Mouse (Mus musculus) limb, embryonic 12.5 days (tissue): ENCODE data around the gene Ganab. TPM values are rescaled to one million over a fixed set of nuclear protein-coding genes. Genes with fewer than 3 reads are reported as not detected.

Source experiments
- ATAC-seq: fragments of 200-750 bp; cut with Nextera tagmentation; 2 replicates; pipeline ENCODE4 v1.8.0; 2017; ENCODE audit warnings: low read depth, moderate TSS enrichment; ENCODE audit not compliant: insufficient number of reproducible peaks, insufficient read depth, low FRiP score, low TSS enrichment
- H3K27ac ChIP-seq: fragments of 300-500 bp; sonication (generic); 2 replicates; pipeline ENCODE4 v1.5.1; 2016; ENCODE audit warnings: mild to moderate bottlenecking, moderate library complexity
- H3K27me3 ChIP-seq: fragments of 300-500 bp; sonication (generic); 2 replicates; pipeline ENCODE4 v1.6.1; 2016; ENCODE audit warnings: mild to moderate bottlenecking, moderate library complexity
- H3K36me3 ChIP-seq: fragments of 300-500 bp; sonication (generic); 2 replicates; pipeline ENCODE4 v1.6.1; 2016; ENCODE audit warnings: mild to moderate bottlenecking, moderate library complexity
- H3K4me1 ChIP-seq: fragments of 300-500 bp; sonication (generic); replicated peaks from 2 replicates; pipeline ENCODE4 v1.6.1; 2016
- H3K4me2 ChIP-seq: fragments of 300-500 bp; sonication (generic); 2 replicates; pipeline ENCODE4 v1.6.1; 2016; ENCODE audit warnings: mild to moderate bottlenecking, moderate library complexity
- H3K4me3 ChIP-seq: fragments of 300-500 bp; sonication (generic); replicated peaks from 2 replicates; pipeline ENCODE4 v1.5.1; 2016; ENCODE audit warnings: mild to moderate bottlenecking
- H3K9ac ChIP-seq: fragments of 300-500 bp; sonication (generic); replicated peaks from 2 replicates; pipeline ENCODE4 v1.6.1; 2016; ENCODE audit warnings: mild to moderate bottlenecking, moderate library complexity
- H3K9me3 ChIP-seq: fragments of 300-500 bp; sonication (generic); 2 replicates; pipeline ENCODE4 v1.6.1; 2016; ENCODE audit warnings: mild to moderate bottlenecking, moderate library complexity
- WGBS: fragments of 180-500 bp; shearing (Covaris S2); methylation state at CpG from one replicate; pipeline ENCODE4 v1.1.7; 2016; 5-methylcytosine and 5-hydroxymethylcytosine counted together
- polyA plus RNA-seq: library from polyadenylated mRNA; unstranded; fragments of >200 nt; fragmentation: Nextera tagmentation; extraction: Ambion mirVana; gene quantifications from 2 replicates; pipeline ENCODE4 v1.2.1, GENCODE M21; 2016

Ganab gene
- polyA plus RNA-seq, 1 experiment from 2014 or later: 116 TPM

DNA sequence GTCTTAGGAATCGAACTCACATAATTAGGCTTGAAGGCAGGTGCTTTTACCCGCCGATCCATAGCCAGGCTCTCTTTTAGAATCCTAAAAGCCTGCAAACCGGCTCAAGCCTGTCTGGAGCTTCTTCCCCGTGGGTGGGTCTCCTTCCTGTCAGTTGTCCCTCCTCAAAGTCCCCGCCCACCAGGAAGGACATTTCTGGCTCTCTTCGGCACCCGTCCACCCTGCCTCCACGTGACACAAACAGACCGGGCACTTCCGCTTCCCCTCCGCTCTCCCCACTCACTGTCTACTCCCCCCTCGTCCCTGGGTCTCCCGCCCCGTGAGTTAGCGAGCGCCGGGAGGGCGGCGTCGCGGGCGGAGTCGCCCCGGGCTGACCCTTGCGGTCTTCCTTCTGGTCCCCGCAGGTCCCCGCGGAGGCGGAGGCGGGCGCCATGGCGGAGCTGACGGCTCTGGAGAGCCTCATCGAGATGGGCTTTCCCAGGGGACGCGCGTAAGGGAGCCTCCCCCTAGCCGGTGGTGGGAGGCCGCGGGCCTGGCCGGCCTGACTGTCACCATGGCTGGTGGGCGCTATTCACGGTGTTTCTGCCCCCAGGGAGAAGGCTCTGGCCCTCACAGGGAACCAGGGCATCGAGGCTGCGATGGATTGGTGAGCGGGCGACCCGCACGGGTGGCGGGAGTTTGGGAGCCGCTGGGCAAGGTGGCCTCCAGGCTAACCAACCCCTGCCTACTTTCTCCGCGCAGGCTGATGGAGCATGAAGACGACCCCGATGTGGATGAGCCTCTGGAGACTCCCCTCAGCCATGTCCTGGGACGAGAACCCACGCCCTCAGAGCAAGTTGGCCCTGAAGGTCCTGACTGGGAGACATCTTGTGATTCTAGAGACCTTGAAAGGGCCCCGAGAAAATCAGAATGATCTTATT, 26.3 kb upstream of the Ganab start, which contains the start of gene Ubxn1:
Gene Ubxn1, plus strand, starts transcription at position 230 of the 920 bp plus-strand sequence.
- Histone ChIP-seq H3K4me3 (peak within 1 kb of the TSS; percentile 98), H3K27ac (peak within 1 kb of the TSS; percentile 72), H3K4me2 (peak within 1 kb of the TSS; percentile 91), H3K9me3 (no peaks in the 10 kb centered on the region), H3K27me3 (no peaks in the 10 kb centered on the region), H3K36me3 (peaks cover 41% of the 10 kb centered on the region), H3K4me1 (peaks cover 8% of the 10 kb centered on the region), H3K9ac (peak within 1 kb of the TSS; percentile 90)
- peak; percentile 93 for ATAC-seq
- under 1% methylated on average over 59 of the region's 59 CpGs for WGBS

DNA sequence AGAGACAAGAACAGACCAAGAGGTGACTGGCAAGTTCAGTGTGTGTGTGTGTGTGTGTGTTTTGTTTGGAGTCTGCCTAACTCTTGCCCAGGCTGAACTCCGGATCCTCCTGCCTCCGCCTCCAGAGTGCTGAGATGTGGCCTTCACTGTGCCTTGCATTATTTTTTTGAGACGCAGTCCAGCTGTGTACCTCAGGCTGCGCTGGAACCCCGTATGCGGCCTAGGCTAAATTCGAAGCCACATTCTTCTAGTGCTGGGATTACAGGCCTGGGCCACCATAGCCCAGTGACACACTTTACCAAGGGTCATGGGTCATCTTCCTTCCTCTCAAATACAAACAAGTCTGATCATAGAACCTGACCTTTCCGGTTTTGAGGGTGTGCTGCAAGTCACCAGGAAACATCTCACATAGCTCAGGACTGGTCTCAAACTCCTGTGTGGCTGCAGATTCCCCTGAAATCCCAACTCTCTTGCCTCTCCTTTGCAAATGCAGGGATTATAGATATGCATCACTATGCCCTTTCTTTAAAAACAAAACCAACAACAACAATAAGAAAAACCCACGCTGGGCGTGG, 25.5 kb upstream of the Ganab start:
- 82% methylated on average over 10 of the region's 10 CpGs for WGBS

DNA sequence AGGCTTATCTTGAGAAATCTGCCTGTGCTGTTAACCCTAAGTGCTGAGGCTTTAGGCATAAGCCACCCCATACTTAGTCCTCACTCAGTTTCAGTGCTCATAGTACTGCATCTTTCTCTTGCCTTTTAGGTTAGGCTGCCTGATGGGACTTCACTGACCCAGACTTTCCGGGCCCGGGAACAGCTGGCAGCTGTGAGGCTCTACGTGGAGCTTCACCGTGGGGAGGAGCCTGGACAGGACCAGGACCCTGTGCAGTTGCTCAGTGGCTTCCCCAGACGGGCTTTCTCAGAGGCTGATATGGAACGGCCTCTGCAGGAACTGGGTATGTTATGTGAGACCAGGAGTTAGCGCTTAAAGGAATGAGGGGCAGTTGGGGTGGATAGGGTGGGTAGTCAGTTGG, 22.8 kb upstream of the Ganab start:
- no peak for ATAC-seq
- H3K27me3 ChIP-seq: no peaks in the 10 kb centered on the region

More for the DNA sequence above, 25.5 kb upstream of the Ganab start:
- Histone ChIP-seq H3K27ac (peak overlapping the region; percentile 72; the same call in 1 of the 2 replicates), H3K36me3 (peaks cover 49% of the 10 kb centered on the region), H3K4me1 (peaks cover 8% of the 10 kb centered on the region), H3K27me3 (no peaks in the 10 kb centered on the region), H3K9me3 (no peaks in the 10 kb centered on the region), H3K4me3 (peak overlapping the region; percentile 98), H3K9ac (peak overlapping the region; percentile 90), H3K4me2 (peak overlapping the region; percentile 91)
- ATAC-seq: no peak

DNA sequence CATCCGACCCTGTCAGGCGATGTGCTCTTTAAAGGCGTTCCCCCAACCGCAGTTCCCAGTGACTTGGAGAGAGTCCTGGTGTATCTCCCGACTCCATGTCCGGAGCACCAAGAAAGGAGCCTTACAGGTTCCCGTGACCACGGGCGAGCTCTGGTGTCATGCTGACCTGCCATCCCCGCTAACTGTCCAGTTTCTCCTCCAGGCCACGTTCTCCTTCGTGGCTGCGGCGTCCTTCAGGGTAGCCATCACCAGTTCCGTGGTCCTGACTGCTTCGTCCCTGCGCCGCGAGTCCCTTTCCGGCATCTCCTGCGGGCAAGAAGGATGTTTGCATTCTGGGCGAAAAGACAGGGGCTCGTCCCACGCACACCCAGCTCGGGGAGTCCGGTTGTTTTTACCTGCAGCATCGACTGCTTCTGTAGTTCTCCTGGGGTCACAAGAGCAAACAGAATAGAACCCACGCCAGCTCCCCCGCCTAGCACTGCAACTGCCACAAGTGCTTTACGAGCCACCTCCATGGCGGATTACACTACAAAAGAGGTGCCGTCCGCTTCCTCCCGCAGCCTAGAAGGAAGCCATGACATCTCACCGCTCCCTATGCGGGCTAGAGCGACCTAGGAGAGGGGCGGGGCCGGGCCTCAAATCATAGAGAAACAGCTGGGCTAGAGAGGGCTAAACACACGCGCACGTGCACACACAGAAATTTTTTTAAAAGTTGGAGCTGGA, 17.4 kb upstream of the Ganab start, which contains the start of gene Uqcc3:
Gene Uqcc3, minus strand, starts transcription at position 613 of the 723 bp plus-strand sequence.
- Histone ChIP-seq H3K4me3 (peak within 1 kb of the TSS; percentile 83), H3K9me3 (no peaks in the 10 kb centered on the region), H3K4me2 (peak within 1 kb of the TSS; percentile 87), H3K27ac (peak within 1 kb of the TSS; percentile 82), H3K4me1 (peaks cover 8% of the 10 kb centered on the region), H3K9ac (peak within 1 kb of the TSS; percentile 90), H3K36me3 (peaks cover 32% of the 10 kb centered on the region), H3K27me3 (no peaks in the 10 kb centered on the region)
- peak; percentile 95 for ATAC-seq
- under 1% methylated on average over 42 of the region's 42 CpGs for WGBS

More for the DNA sequence above, 22.8 kb upstream of the Ganab start:
- Histone ChIP-seq H3K27ac (no peak overlapping the region), H3K4me3 (no peak overlapping the region), H3K36me3 (peaks cover 62% of the 10 kb centered on the region), H3K9ac (no peak overlapping the region; the same call in 1 of the 2 replicates), H3K9me3 (no peaks in the 10 kb centered on the region), H3K4me1 (peaks cover 15% of the 10 kb centered on the region), H3K4me2 (no peak overlapping the region)
- 91% methylated on average over 7 of the region's 7 CpGs for WGBS

DNA sequence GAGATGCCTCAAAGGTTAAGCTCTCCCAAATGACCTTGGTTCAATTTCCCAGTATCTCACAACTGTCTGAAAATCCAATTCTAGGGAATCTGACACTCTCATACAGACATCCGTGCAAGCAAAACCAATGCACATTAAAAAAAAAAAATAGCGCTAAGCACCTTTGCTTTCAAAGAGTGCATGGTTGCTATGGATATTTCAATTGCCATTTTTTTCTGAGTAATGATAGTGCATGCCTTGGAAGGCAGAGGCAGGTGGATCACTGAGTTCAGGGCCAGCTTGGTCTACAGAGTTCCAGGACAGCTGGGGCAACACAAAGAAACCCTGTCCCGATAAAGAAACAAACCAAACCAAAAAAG, 16.9 kb upstream of the Ganab start:
- no peaks in the 10 kb centered on the region for H3K27me3 ChIP-seq
- H3K4me1 ChIP-seq: peaks cover 8% of the 10 kb centered on the region
- no peak; the same call in 1 of the 2 replicates for ATAC-seq
- peak overlapping the region; percentile 90 for H3K9ac ChIP-seq
- no peak overlapping the region; the same call in 1 of the 2 replicates for H3K27ac ChIP-seq
- H3K36me3 ChIP-seq: peaks cover 27% of the 10 kb centered on the region
- H3K4me2 ChIP-seq: peak overlapping the region; percentile 87
- H3K4me3 ChIP-seq: peak overlapping the region; percentile 83
- no peaks in the 10 kb centered on the region for H3K9me3 ChIP-seq
- 22% methylated on average over 3 of the region's 3 CpGs for WGBS

DNA sequence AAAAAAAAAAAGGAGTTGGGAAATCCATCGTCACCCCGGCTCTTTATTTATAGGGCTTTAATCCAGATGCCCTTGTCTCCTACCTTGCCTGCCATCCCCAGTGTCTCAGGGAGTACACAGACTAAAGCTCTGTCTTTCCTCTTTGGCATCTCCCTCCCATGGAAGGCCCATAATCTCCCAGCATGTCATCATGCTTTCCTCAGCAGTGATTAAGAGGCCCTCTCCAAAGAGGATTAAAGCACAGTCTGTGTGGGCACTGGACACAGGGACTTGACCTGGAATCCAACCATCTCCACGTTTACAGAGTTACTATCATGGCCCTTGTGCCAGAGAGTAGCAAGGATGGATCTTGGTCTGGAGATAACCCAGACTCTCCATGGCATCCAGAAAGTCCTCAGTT, 14.3 kb upstream of the Ganab start, which contains the start of the genes Lbhd1 and Gm49403:
Gene Lbhd1, plus strand, starts transcription at position 117 of the 400 bp plus-strand sequence.
Gene Gm49403, plus strand, starts transcription at position 315 of the 400 bp plus-strand sequence.
- no peak for ATAC-seq
- Histone ChIP-seq H3K4me3 (no peak within 1 kb of the TSS), H3K36me3 (peaks cover 6% of the 10 kb centered on the region; the same call in 1 of the 2 replicates), H3K4me2 (no peak within 1 kb of the TSS), H3K27me3 (no peaks in the 10 kb centered on the region), H3K27ac (no peak within 1 kb of the TSS), H3K4me1 (peaks cover 16% of the 10 kb centered on the region), H3K9me3 (no peaks in the 10 kb centered on the region), H3K9ac (no peak within 1 kb of the TSS)
- 81% methylated on average over 3 of the region's 3 CpGs for WGBS

DNA sequence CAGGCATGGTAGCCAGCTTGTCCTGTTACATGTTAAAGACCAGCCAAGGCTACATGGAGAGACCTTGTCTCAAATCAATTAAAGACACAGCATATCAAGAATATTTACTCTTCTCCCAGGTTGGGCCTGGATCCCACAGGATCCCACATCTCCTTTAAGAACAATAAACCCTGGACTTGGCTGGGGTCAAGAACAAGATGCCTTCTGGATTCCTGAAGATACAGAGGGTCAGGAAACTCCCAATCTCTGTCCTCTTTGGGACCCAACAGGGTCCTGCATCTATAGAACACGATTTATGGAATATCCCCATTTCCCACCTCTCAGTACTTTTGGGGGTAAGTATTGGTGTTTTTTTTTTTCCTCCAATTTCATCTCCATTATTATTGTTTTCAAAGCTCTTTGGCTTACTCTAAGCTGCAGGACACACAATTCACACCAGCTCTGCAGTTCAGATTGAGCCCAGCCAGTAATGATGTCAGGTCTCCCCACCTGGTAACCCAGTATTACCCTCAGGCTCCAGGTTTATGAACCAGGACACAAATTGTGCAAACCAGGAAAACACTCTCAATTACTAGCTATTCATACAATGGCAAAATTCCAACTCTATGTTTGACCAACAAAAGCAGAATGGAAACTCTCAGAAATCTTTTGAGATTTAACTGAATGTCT, 10.8 kb upstream of the Ganab start:
- Histone ChIP-seq H3K27ac (peak overlapping the region; percentile 93), H3K4me3 (peak overlapping the region; percentile 71; the same call in 1 of the 2 replicates), H3K4me1 (peaks cover 8% of the 10 kb centered on the region), H3K9me3 (no peaks in the 10 kb centered on the region), H3K9ac (no peak overlapping the region), H3K36me3 (peaks cover 15% of the 10 kb centered on the region), H3K4me2 (peak overlapping the region; percentile 77), H3K27me3 (no peaks in the 10 kb centered on the region)
- WGBS: 51% methylated on average over 1 of the region's 1 CpGs
- ATAC-seq: no peak

DNA sequence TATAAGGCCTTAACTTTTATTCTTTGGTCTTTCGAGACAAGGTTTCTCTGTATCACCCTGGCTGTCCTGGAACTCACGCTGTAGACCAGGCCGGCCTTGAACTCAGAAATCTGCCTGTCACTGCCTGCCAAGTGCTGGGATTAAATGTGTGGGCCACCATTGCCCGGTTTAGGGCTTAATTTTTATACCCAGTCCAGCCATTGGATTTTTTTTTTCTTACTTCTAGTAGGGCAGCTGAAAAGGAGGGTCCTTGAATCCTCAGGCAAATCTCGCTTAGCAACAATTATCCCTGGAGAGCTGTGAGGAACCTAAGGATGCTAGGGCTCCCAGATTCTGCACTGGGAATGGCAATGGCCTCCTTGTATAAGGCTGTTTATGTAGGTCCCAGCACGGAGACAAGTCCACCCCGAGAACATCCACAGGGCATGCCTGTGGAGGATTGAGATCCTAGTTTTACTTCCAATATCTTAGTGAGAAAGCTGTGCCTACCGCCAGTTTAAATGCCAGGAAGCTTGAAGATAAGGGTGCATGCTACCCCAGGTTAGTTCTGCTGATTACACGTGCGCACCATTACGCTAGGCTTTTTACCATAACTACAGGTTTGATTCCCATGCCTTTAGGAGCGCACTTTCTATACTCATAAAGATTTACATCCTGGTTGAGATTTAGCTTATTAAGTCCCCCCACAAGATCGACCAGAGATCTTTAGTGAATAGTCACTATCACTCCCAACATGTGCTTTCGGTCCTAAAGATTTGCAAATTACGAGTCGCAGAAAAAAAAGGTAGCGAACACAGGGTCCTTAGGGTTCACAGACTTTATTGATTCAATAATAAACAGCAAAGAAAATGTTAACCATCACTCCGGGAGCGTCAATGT, 10.0 kb upstream of the Ganab start:
- H3K9ac ChIP-seq: peak overlapping the region; percentile 89
- WGBS: 15% methylated on average over 19 of the region's 19 CpGs
- peak overlapping the region; percentile 71 for H3K4me3 ChIP-seq
- H3K27ac ChIP-seq: peak overlapping the region; percentile 93
- H3K36me3 ChIP-seq: peaks cover 15% of the 10 kb centered on the region
- peaks cover 8% of the 10 kb centered on the region for H3K4me1 ChIP-seq
- no peaks in the 10 kb centered on the region for H3K27me3 ChIP-seq
- no peak for ATAC-seq
- no peaks in the 10 kb centered on the region for H3K9me3 ChIP-seq
- H3K4me2 ChIP-seq: peak overlapping the region; percentile 77

DNA sequence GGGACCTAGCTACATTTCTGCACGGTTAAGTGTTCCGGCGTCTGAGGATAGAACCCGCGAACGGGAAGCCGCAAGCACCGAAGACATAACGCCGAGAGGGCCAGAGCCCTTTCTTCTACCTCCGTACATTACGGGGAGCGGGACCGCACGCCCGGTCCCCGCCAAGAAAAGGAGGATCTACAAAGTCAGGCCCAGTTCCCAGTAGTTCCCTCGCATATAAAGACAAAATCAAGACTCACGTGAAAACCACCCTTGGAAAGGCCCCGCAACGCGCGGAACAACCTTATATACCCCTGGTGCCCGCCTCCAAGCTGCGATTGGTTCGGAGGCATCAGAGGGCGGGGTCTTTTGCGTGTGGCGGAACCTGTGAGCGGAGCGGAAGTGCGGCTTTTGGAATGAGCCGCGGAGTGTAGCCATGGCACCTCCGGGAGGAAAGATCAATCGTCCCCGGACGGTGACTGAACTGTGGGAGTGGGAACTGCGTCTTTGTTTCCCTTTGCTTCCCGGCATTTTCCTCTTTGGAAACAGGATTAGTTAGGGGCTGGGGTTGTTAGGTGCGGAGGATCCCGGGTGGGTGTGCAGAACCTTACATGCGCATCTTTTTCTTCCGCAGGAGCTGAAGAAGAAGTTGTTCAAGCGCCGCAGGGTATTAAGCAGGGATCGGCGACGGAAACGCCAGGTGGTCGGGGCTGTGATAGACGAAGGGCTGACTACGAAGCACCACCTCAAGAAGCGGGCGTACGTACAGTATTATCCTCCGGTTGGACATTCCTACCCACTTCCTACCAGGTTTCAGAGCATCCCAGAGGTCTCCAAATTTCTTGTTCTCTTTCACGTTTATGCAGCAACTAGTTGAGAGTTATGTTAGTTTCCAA, 9.1 kb upstream of the Ganab start, which contains the start of the genes 1810009A15Rik and Gm49416:
Gene 1810009A15Rik, plus strand, starts transcription at position 343 of the 875 bp plus-strand sequence.
Gene Gm49416, plus strand, starts transcription at position 416 of the 875 bp plus-strand sequence.
- H3K9ac ChIP-seq: peak within 1 kb of the TSS; percentile 89
- peak; percentile 94 for ATAC-seq
- H3K36me3 ChIP-seq: peaks cover 15% of the 10 kb centered on the region
- under 1% methylated on average over 58 of the region's 58 CpGs for WGBS
- H3K27ac ChIP-seq: peak within 1 kb of the TSS; percentile 93
- peaks cover 10% of the 10 kb centered on the region for H3K4me1 ChIP-seq
- no peaks in the 10 kb centered on the region for H3K27me3 ChIP-seq
- H3K4me2 ChIP-seq: peak within 1 kb of the TSS; percentile 77
- H3K4me3 ChIP-seq: peak within 1 kb of the TSS; percentile 71
- no peaks in the 10 kb centered on the region for H3K9me3 ChIP-seq
